Mouse (Mus musculus) forebrain, postnatal 0 days (tissue): ENCODE results near the gene Tmem30c. TPM values are rescaled to one million over a fixed set of nuclear protein-coding genes. Genes with fewer than 3 reads are reported as not detected.
"Not testable (repeated sequence)": the region's sequence is repeated elsewhere in the genome, so short reads cannot be mapped to it uniquely, and the experiment has no call there.

Experiments
- ATAC-seq: fragments of 200-750 bp; cut with Nextera tagmentation; 2 replicates; pipeline ENCODE4 v1.8.0; 2017; ENCODE audit warnings: mild to moderate bottlenecking, moderate library complexity
- DNase-seq: peaks from one replicate; pipeline ENCODE4 v3.0.0-alpha.2; 2015
- H3K27ac ChIP-seq: fragments of 300-500 bp; sonication (generic); 2 replicates; pipeline ENCODE4 v1.5.1; 2014; ENCODE audit warnings: low read depth, mild to moderate bottlenecking, antibody characterized with exemption, low read length, moderate library complexity, mixed read lengths
- H3K27me3 ChIP-seq: fragments of 300-500 bp; sonication (generic); 2 replicates; pipeline ENCODE4 v1.6.1; 2014; ENCODE audit warnings: mild to moderate bottlenecking, low read length, mixed read lengths; ENCODE audit not compliant: insufficient read depth
- H3K36me3 ChIP-seq: fragments of 300-500 bp; sonication (generic); 2 replicates; pipeline ENCODE4 v1.6.1; 2014; ENCODE audit warnings: mild to moderate bottlenecking, moderate library complexity; ENCODE audit not compliant: insufficient read depth
- H3K4me1 ChIP-seq: fragments of 300-500 bp; sonication (generic); 2 replicates; pipeline ENCODE4 v1.6.1; 2014; ENCODE audit warnings: antibody characterized with exemption; ENCODE audit not compliant: insufficient read depth
- H3K4me2 ChIP-seq: fragments of 300-500 bp; sonication (generic); 2 replicates; pipeline ENCODE4 v1.6.1; 2014; ENCODE audit warnings: low read depth, mild to moderate bottlenecking, moderate library complexity
- H3K4me3 ChIP-seq: fragments of 300-500 bp; sonication (generic); 2 replicates; pipeline ENCODE4 v1.5.1; 2014; ENCODE audit warnings: low read depth, low read length, mixed read lengths
- H3K9ac ChIP-seq: fragments of 300-500 bp; sonication (generic); 2 replicates; pipeline ENCODE4 v1.6.1; 2014; ENCODE audit warnings: mild to moderate bottlenecking
- H3K9me3 ChIP-seq: fragments of 300-500 bp; sonication (generic); 2 replicates; pipeline ENCODE4 v1.6.1; 2016; ENCODE audit warnings: low read length
- CTCF ChIP-seq: sonication (generic); IDR thresholded peaks from 2 replicates; pipeline ENCODE4 v1.5.1; 2016; ENCODE audit warnings: antibody characterized with exemption, control low read depth, low read depth
- WGBS: fragments of 180-500 bp; shearing (Covaris S2); extraction: QIAGEN DNeasy Blood & Tissue Kit; methylation state at CpG from one replicate; pipeline ENCODE4 v1.1.7; 2014; 5-methylcytosine and 5-hydroxymethylcytosine counted together
- polyA plus RNA-seq: library from polyadenylated mRNA; unstranded; fragments of >200 nt; fragmentation: Nextera tagmentation; extraction: Ambion mirVana; gene quantifications from 2 replicates; pipeline ENCODE4 v1.2.1, GENCODE M21; 2015
- total RNA-seq: library from RNA; depleted of rRNA; stranded (reverse); fragments of >200 nt; gene quantifications from 2 replicates; pipeline ENCODE4 v1.2.3, GENCODE M21; 2014

Tmem30c gene
- total and polyA plus RNA-seq, 2 experiments from 2014 or later, result 0.24 to 0.27 TPM

DNA sequence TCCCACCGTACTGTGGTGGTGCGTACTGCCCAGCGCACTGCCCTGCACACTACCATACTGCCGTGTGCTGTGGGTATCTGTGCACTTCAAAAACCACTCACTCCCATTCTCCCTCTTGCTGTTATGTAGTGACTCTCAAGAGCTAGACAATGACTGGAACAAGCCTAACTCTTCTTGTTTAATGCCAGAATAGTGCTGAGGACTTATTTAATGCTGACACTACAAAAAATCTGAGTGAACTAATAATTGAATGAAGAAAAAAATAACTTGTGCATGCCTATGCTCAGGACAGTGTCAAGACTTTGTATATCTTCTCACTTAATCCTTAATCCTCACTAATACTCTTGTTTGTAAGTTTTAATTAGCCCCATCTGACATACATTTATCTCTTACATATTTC lies 45.2 kb downstream of the Tmem30c start:
- DNase-seq (no peak), ATAC-seq (no peak)
- Histone ChIP-seq H3K4me1 (no peaks in the 10 kb centered on the region), H3K36me3 (no peaks in the 10 kb centered on the region), H3K27ac (no peak overlapping the region), H3K4me3 (no peak overlapping the region), H3K4me2 (no peak overlapping the region), H3K9me3 (no peaks in the 10 kb centered on the region), H3K9ac (no peak overlapping the region), H3K27me3 (no peaks in the 10 kb centered on the region)
- no peak for TF ChIP-seq CTCF
- 92% methylated on average over 4 of the region's 4 CpGs for WGBS

DNA sequence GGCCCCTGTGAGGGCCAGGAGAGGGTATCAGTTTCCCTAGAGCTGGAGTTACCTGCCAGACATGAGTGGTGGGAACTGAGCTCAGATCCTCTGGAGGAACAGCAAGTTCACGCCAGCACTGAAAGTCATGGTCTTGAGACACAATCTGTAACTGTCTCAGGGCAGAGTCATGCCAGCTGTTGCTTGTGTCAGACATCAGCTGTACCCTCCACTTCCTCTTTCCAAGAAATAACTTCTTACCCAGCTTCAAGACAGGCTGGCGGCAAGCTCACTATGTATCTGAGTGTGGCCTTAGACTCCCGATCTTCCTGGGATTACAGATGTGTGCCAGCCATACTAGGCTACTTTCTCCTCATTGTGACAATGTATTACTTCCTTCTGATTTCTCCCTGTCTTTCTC lies 46.1 kb downstream of the Tmem30c start:
- DNase-seq (no peak), ATAC-seq (no peak)
- WGBS, result 92% methylated on average over 3 of the region's 3 CpGs
- Histone ChIP-seq H3K9me3 (no peaks in the 10 kb centered on the region), H3K4me2 (no peak overlapping the region), H3K4me3 (no peak overlapping the region), H3K27ac (no peak overlapping the region), H3K27me3 (no peaks in the 10 kb centered on the region), H3K4me1 (no peaks in the 10 kb centered on the region), H3K36me3 (no peaks in the 10 kb centered on the region), H3K9ac (no peak overlapping the region)
- TF ChIP-seq CTCF, result no peak

DNA sequence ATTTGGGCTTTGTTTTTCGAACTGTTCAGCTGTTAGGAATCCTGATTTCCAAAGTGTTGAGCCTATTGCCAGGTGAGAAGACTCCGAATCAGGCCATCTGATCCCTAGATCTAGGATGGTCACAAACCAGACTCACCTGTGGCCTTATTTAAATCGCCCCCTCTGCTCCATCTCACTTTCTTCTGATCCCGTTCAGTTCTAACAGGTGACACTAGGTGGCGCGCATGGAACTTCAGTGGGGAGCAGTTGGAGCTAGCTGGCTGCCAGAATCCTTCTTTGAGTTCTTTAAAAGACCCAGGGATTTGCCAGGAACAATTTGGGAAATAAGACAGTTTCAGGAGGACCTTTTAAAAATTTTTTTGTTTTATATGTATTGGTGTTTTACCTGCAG lies 48.8 kb downstream of the Tmem30c start:
- ATAC-seq (peak; percentile 86), DNase-seq (peak; percentile 87)
- H3K4me3 ChIP-seq, result no peak overlapping the region
- H3K9ac ChIP-seq, result no peak overlapping the region
- no peak overlapping the region for H3K4me2 ChIP-seq
- WGBS, result 15% methylated on average over 6 of the region's 6 CpGs
- peak; percentile 94 for TF ChIP-seq CTCF
- no peaks in the 10 kb centered on the region for H3K27me3 ChIP-seq
- H3K4me1 ChIP-seq, result no peaks in the 10 kb centered on the region
- H3K36me3 ChIP-seq, result no peaks in the 10 kb centered on the region
- no peaks in the 10 kb centered on the region for H3K9me3 ChIP-seq
- H3K27ac ChIP-seq, result no peak overlapping the region

DNA sequence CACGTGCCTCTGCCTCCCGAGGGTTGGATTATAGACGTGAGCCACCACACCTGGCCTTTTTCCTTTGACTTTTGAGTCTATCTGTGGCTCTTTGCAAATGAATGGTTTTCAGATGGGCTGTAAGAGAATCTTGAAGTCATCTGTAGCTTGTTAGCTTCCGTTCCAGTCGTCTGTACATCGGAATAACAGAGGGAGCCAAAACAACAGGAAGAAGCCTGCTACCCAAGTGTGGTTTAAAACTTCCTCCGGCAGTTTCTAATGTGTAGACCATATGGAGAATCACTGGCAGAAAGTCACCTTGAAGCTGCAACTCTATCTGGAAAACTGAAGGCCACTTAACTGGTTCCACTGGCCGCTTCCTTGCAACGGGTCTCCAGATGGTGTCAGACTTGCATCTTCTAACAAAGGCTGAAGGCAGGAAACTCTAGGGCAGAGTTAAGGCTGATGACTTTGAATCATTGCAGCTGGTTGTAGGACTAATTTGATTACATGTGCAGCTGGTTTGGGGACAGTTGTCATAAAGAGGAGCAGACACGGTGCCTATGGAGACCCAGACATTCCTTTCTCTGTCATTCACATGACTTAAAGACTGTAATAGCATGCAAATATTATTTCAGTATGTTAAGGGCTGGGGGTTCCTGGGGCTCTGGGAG lies 49.3 kb downstream of the Tmem30c start:
- Histone ChIP-seq H3K9ac (no peak overlapping the region), H3K4me3 (no peak overlapping the region), H3K27me3 (no peaks in the 10 kb centered on the region), H3K4me1 (no peaks in the 10 kb centered on the region), H3K4me2 (no peak overlapping the region), H3K9me3 (no peaks in the 10 kb centered on the region), H3K36me3 (no peaks in the 10 kb centered on the region), H3K27ac (no peak overlapping the region)
- no peak for DNase-seq
- TF ChIP-seq CTCF, result no peak
- ATAC-seq, result peak; percentile 8; the same call in 1 of the 2 replicates
- WGBS, result 60% methylated on average over 10 of the region's 10 CpGs

DNA sequence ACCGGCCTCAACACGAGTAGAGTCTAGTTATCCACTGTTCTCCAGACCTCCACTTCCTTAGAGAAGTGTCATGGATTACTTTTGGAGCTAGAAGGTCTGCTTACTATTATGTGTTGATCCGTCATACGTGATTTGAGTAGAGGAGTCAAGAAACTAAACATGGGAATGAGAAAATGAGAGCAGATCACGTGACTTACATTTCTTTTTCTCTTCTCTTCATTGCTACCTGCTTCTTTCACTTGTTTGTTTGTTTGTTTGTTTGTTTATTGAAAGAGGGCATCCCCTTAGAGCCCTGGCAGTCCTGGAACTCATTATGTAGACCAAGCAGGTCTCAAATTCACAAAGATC lies 49.8 kb downstream of the Tmem30c start:
- 90% methylated on average over 5 of the region's 5 CpGs for WGBS
- no peaks in the 10 kb centered on the region for H3K9me3 ChIP-seq
- no peaks in the 10 kb centered on the region for H3K4me1 ChIP-seq
- H3K4me3 ChIP-seq, result no peak overlapping the region
- no peak for TF ChIP-seq CTCF
- ATAC-seq (no peak), DNase-seq (no peak)
- H3K9ac ChIP-seq, result no peak overlapping the region
- no peaks in the 10 kb centered on the region for H3K27me3 ChIP-seq
- no peak overlapping the region for H3K27ac ChIP-seq
- no peaks in the 10 kb centered on the region for H3K36me3 ChIP-seq
- H3K4me2 ChIP-seq, result no peak overlapping the region

DNA sequence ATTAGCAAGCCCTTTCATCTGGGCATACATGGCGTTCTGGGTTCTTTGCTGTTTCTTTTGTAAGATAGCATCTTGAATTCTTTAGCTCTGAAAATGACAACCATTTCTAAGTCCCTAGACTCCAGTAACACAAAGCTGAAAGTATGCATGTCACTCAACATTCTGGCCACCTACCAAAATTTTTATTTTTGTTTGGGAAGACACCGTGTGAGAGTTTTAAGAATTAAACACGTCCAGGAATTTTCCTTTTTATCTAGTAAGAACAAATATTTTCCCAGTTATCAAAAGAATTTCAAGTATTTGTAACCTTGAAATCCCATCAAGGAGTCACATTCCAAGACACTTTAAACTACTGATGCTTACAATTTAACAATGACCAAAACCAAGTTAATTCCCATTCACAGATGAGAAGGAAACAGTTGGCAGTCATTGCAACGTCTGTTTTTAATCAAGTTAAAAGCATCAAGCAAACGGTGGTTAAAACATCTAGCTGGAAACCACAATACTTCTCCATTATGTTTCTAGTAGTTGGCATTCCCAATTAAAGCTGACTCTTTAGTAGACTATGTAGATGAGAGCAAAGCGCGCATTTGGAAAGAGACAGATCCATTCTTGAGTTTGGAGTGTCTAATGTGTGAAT lies 56.7 kb downstream of the Tmem30c start:
- no peak for TF ChIP-seq CTCF
- Histone ChIP-seq H3K9me3 (no peaks in the 10 kb centered on the region), H3K27ac (no peak overlapping the region), H3K4me2 (no peak overlapping the region), H3K4me3 (no peak overlapping the region), H3K9ac (no peak overlapping the region), H3K27me3 (no peaks in the 10 kb centered on the region), H3K4me1 (no peaks in the 10 kb centered on the region), H3K36me3 (no peaks in the 10 kb centered on the region)
- no peak for DNase-seq
- WGBS, result 60% methylated on average over 7 of the region's 7 CpGs
- ATAC-seq, result no peak

DNA sequence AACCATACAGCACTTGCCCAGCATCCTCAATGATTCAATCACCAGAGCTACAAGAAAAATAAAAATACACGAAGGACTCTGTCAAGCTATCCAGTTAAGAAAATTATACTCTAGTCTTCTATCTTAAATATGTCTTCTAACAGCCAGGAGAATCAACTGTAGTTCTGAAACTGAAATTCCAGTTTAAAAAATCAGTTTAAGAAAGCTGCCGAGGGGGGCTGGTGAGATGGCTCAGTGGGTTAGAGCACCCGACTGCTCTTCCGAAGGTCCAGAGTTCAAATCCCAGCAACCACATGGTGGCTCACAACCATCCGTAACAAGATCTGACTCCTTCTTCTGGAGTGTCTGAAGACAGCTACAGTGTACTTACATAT lies 60.7 kb downstream of the Tmem30c start:
- Histone ChIP-seq H3K4me2 (peak overlapping the region; percentile 52), H3K27ac (0 out of 2 replicates have a peak overlapping the region, but pooled peaks have one; percentile 15), H3K4me3 (peak overlapping the region; percentile 98), H3K9ac (peak overlapping the region; percentile 39)
- not testable (repeated sequence) for H3K4me1 ChIP-seq, DNase-seq, ATAC-seq, H3K27me3 ChIP-seq, H3K36me3 ChIP-seq, H3K9me3 ChIP-seq
- 70% methylated on average over 4 of the region's 5 CpGs for WGBS
